Comparison of ENCODE assay signal across 8 mouse cellular contexts in genomic region chr13:52583943-52584562, GRCm38 (mm10). TPM values are rescaled to one million over a fixed set of nuclear protein-coding genes. Genes with fewer than 3 reads are reported as not detected.
DNase-seq lines count a peak whose midpoint lies in the region; ATAC-seq and TF ChIP-seq lines count a peak whose summit lies in the region.

No protein-coding gene starts in this region.

- intact Hi-C loops in gastrocnemius, adult 2 months (cut with DNase I): no loop called here
- intact Hi-C loops in gastrocnemius, postnatal 14 days (cut with DNase I; ENCODE audit: low total_unique reads): no loop called here

- DNase-seq in gastrocnemius, adult 2 months: no peak
- DNase-seq in gastrocnemius, postnatal 14 days: no peak
- DNase-seq in spleen, adult 2 months (ENCODE audit: low read depth in 1 of 2, low spot score in 2 of 2): no peak
- DNase-seq in spleen, postnatal 14 days (ENCODE audit: low spot score in 2 of 2): no peak
- no peak for DNase-seq in retina, embryonic 14.5 days (ENCODE audit: low spot score)

- peaks cover 10% of the 10 kb centered on the region for H3K4me1 ChIP-seq in spleen, adult 2 months (ENCODE audit: control insufficient read depth, insufficient read depth, insufficient read length)
- H3K4me1 ChIP-seq in limb, embryonic 15.5 days: 0 out of 2 replicates have a peak, but pooled peaks cover 5% of the 10 kb centered on the region
- H3K4me1 ChIP-seq in stomach, embryonic 16.5 days (ENCODE audit: control insufficient read depth, insufficient read depth, low read length): no peaks in the 10 kb centered on the region

- no peaks in the 10 kb centered on the region for H3K27me3 ChIP-seq in spleen, adult 2 months (ENCODE audit: control insufficient read depth, insufficient read depth, low read length)
- H3K27me3 ChIP-seq in limb, embryonic 15.5 days: peaks cover 12% of the 10 kb centered on the region
- no peaks in the 10 kb centered on the region for H3K27me3 ChIP-seq in stomach, embryonic 16.5 days (ENCODE audit: control insufficient read depth, insufficient read depth, low read length)

- 8% methylated on average over 13 of the region's 13 CpGs for WGBS in spleen, adult 2 months
- 21% methylated on average over 13 of the region's 13 CpGs for WGBS in limb, embryonic 15.5 days
- WGBS in stomach, embryonic 16.5 days: 22% methylated on average over 13 of the region's 13 CpGs

- H3K36me3 ChIP-seq in spleen, adult 2 months (ENCODE audit: control insufficient read depth, insufficient read depth, low read length): no peaks in the 10 kb centered on the region
- H3K36me3 ChIP-seq in limb, embryonic 15.5 days: no peaks in the 10 kb centered on the region
- no peaks in the 10 kb centered on the region for H3K36me3 ChIP-seq in stomach, embryonic 16.5 days (ENCODE audit: control insufficient read depth, insufficient read depth, low read length)

- no peaks in the 10 kb centered on the region for H3K9me3 ChIP-seq in limb, embryonic 15.5 days
- H3K9me3 ChIP-seq in stomach, embryonic 16.5 days (replicated peaks; ENCODE audit: control insufficient read depth, low read length): no peaks in the 10 kb centered on the region

- ATAC-seq in limb, embryonic 15.5 days (ENCODE audit: insufficient number of reproducible peaks, low FRiP score, low TSS enrichment, low read depth): no peak
- no peak for ATAC-seq in stomach, embryonic 16.5 days (ENCODE audit: insufficient read depth, low FRiP score)
- ATAC-seq in frontal cortex, adult (ENCODE audit: low TSS enrichment): no peak

- H3K9ac ChIP-seq in limb, embryonic 15.5 days: no peak overlapping the region
- H3K9ac ChIP-seq in stomach, embryonic 16.5 days (ENCODE audit: low read length): peak overlapping the region; percentile 61

- H3K4me2 ChIP-seq in limb, embryonic 15.5 days: peak overlapping the region; percentile 94
- peak overlapping the region; percentile 75 for H3K4me2 ChIP-seq in stomach, embryonic 16.5 days (ENCODE audit: low read depth, low read length)

- TF ChIP-seq POLR2A in spleen, adult 2 months (IDR thresholded peaks at IDR 0.05; ENCODE audit: low read depth, low read length): no peak

- peak overlapping the region; percentile 74 for H3K4me3 ChIP-seq in gastrocnemius, adult 2 months
- H3K4me3 ChIP-seq in spleen, adult 2 months (ENCODE audit: extremely low read depth, insufficient read depth, insufficient read length): peak overlapping the region; percentile 73
- peak overlapping the region; percentile 59 for H3K4me3 ChIP-seq in limb, embryonic 15.5 days
- H3K4me3 ChIP-seq in stomach, embryonic 16.5 days (replicated peaks; ENCODE audit: low read length): peak overlapping the region; percentile 57

- TF ChIP-seq CTCF in gastrocnemius, adult 2 months (IDR thresholded peaks at IDR 0.05): no peak
- TF ChIP-seq CTCF in spleen, adult 2 months (IDR thresholded peaks at IDR 0.05; ENCODE audit: extremely low read depth, insufficient read depth, insufficient read length, insufficient replicate concordance): no peak

- peak overlapping the region; percentile 74; the same call in 1 of the 2 replicates for H3K27ac ChIP-seq in gastrocnemius, adult 2 months
- peak overlapping the region; percentile 100 for H3K27ac ChIP-seq in spleen, adult 2 months (ENCODE audit: insufficient read depth, low read length)
- H3K27ac ChIP-seq in limb, embryonic 15.5 days: no peak overlapping the region
- H3K27ac ChIP-seq in stomach, embryonic 16.5 days (ENCODE audit: low read length): no peak overlapping the region

RNA-seq across cellular contexts. Expression of gene Syk, which starts 1.1 kb away (rescaled TPM):
- total RNA-seq in gastrocnemius, adult 2 months (2021): 1 to 10 TPM; 1.9 to 2.2 TPM
- 1 to 10 TPM; 2.5 to 3.3 TPM for total RNA-seq in gastrocnemius, postnatal 14 days (2021)
- 119 and 126 TPM in 2 replicates for polyA plus RNA-seq in spleen, adult 2 months (2012; rRNA removed)
- 2.9 and 3.7 TPM in 2 replicates for polyA plus RNA-seq in limb, embryonic 15.5 days (2015; fragmentation: Nextera tagmentation; extraction: Ambion mirVana)
- polyA plus RNA-seq in stomach, embryonic 16.5 days (2015; fragmentation: Nextera tagmentation; extraction: Ambion mirVana): 3.4 and 3.9 TPM in 2 replicates

RNA-seq across cellular contexts. Expression of gene Diras2, which starts 53.0 kb away (rescaled TPM):
- under 1 TPM in 1 of 2 experiments, not detected in 1; 0.06 TPM for total RNA-seq in gastrocnemius, adult 2 months (2021)
- total RNA-seq in gastrocnemius, postnatal 14 days (2021): under 1 TPM; 0.06 to 0.13 TPM
- 2.0 TPM in 2 replicates for polyA plus RNA-seq in spleen, adult 2 months (2012; rRNA removed)
- polyA plus RNA-seq in limb, embryonic 15.5 days (2015; fragmentation: Nextera tagmentation; extraction: Ambion mirVana): 0.10 and 0.12 TPM in 2 replicates
- polyA plus RNA-seq in stomach, embryonic 16.5 days (2015; fragmentation: Nextera tagmentation; extraction: Ambion mirVana): 0.70 and 0.74 TPM in 2 replicates

Comparison
In these comparisons a context has a peak if more than half of its experiments do, and no peak if none do; other contexts are left out.
1. H3K27ac ChIP-seq: peak in gastrocnemius, adult 2 months (single experiment) and spleen, adult 2 months (single experiment); none in limb, embryonic 15.5 days (single experiment) and stomach, embryonic 16.5 days (single experiment).
2. RNA of gene Syk, which starts 1.1 kb away (polyA plus RNA-seq): 119 to 126 TPM in spleen, adult 2 months; 3.4 to 3.9 TPM in stomach, embryonic 16.5 days and 2.9 to 3.7 TPM in limb, embryonic 15.5 days; every median in the first group is over 10 times any median in the second.
3. Peak in every context shown above with its lines, with median percentiles within 50 percentile points of each other: H3K4me3 ChIP-seq.